Mouse (Mus musculus) adrenal gland, adult 2 months (tissue): ENCODE data around the gene Gnpnat1. TPM values are rescaled to one million over a fixed set of nuclear protein-coding genes. Genes with fewer than 3 reads are reported as not detected.
A peak's percentile ranks its signal among the peaks of the same experiment; 100 is the strongest.
"Not testable (repeated sequence)": the region's sequence is repeated elsewhere in the genome, so short reads cannot be mapped to it uniquely, and the experiment has no call there.

Experiments
- DNase-seq: peaks from one replicate; pipeline ENCODE4 v3.0.0; 2021
- long read RNA-seq: library from polyadenylated mRNA; stranded (forward); transcript quantifications from one replicate; pipeline ENCODE4 v2.0.0, GENCODE M21; 2021
- polyA plus RNA-seq: library from polyadenylated mRNA; depleted of rRNA; stranded (reverse); fragments of >200 nt; gene quantifications from 2 replicates; pipeline ENCODE4 v1.2.3, GENCODE M21; 2012; rRNA removed
- total RNA-seq, 2 experiments: library from RNA; stranded (reverse); gene quantifications; 2 replicates each; pipeline ENCODE4 v1.2.3; 2021

Gene Gnpnat1
- total RNA-seq (10 to 100 TPM; 27.0 to 29.4 TPM), polyA plus RNA-seq (1.3 and 1.8 TPM in 2 replicates)
- long read RNA-seq, transcript Gnpnat1-201 (6 exons, 2,788 nt) = major isoform, 33 of 37 reads
- long read RNA-seq, partial matches to known transcripts = 0 of 37 reads
- long read RNA-seq, other reads (novel, unspliced or antisense) = 3 of 37 reads

- not testable (repeated sequence) for DNase-seq
These were observed at the start of gene Gnpnat1 for GRCm38 (mm10) chr14:45404813-45405212. Gnpnat1 (minus strand) TSS chr14:45404913.

GRCm38 (mm10) chr14:45453538-45454233 lies 49.0 kb upstream of the Gnpnat1 start:
- DNase-seq = no peak

- DNase-seq = peak; percentile 28
These were observed 48.3 kb upstream of the Gnpnat1 start for GRCm38 (mm10) chr14:45452861-45453512.

- DNase-seq = no peak
These were observed 47.4 kb upstream of the Gnpnat1 start for GRCm38 (mm10) chr14:45452148-45452547.

GRCm38 (mm10) chr14:45451090-45451489 lies 46.4 kb upstream of the Gnpnat1 start:
- no peak for DNase-seq

- DNase-seq = no peak
These were observed 42.1 kb upstream of the Gnpnat1 start for GRCm38 (mm10) chr14:45446777-45447176.

GRCm38 (mm10) chr14:45445445-45445844 lies 40.7 kb upstream of the Gnpnat1 start:
- no peak for DNase-seq

- no peak for DNase-seq
These were observed 40.2 kb upstream of the Gnpnat1 start for GRCm38 (mm10) chr14:45444870-45445269.

- no peak for DNase-seq
These were observed 38.3 kb upstream of the Gnpnat1 start for GRCm38 (mm10) chr14:45442781-45443560.

GRCm38 (mm10) chr14:45441291-45441690 lies 36.6 kb upstream of the Gnpnat1 start:
- no peak for DNase-seq

GRCm38 (mm10) chr14:45439387-45439786 lies 34.7 kb upstream of the Gnpnat1 start:
- no peak for DNase-seq

- no peak for DNase-seq
These were observed 34.2 kb upstream of the Gnpnat1 start for GRCm38 (mm10) chr14:45438931-45439275.

- DNase-seq = no peak
These were observed 33.7 kb upstream of the Gnpnat1 start for GRCm38 (mm10) chr14:45438250-45438930.

GRCm38 (mm10) chr14:45434220-45434619 lies 29.5 kb upstream of the Gnpnat1 start:
- DNase-seq = no peak

GRCm38 (mm10) chr14:45432003-45432402 lies 27.3 kb upstream of the Gnpnat1 start:
- DNase-seq = no peak

- no peak for DNase-seq
These were observed 25.5 kb upstream of the Gnpnat1 start for GRCm38 (mm10) chr14:45430066-45430842.

GRCm38 (mm10) chr14:45423220-45423619 lies 18.5 kb upstream of the Gnpnat1 start:
- DNase-seq = peak; percentile 17

- peak; percentile 40 for DNase-seq
These were observed 17.7 kb upstream of the Gnpnat1 start for GRCm38 (mm10) chr14:45422371-45422770.

- DNase-seq = no peak
These were observed 14.6 kb upstream of the Gnpnat1 start for GRCm38 (mm10) chr14:45419323-45419722.

- DNase-seq = no peak
These were observed 13.8 kb upstream of the Gnpnat1 start for GRCm38 (mm10) chr14:45418553-45418952.

GRCm38 (mm10) chr14:45416265-45416664 lies 11.6 kb upstream of the Gnpnat1 start:
- peak; percentile 8 for DNase-seq
